Mouse (Mus musculus): ENCODE measurements around the gene Sorl1.

DNA sequence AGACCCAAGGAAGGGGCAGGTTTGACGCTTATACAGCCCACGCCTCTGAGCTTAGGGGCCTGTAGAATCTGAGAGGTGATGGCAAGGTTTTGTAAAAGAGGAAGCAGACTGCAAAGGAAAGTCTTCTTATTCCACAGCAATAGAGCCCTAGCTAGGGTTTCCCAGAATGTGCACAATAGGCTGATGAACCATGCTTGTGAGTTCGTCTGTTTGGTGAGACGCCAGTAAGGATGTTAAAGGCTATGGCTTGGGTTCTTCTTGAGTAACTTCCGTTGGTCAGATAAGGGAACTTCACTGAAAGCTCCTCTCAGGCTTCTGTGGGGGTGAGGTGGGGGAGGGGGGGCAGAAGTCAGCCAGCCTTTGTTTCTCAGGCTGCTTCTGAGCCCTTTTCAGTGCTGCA is 3.9 kb upstream of the Sorl1 start:
- TF ChIP-seq CTCF (IDR thresholded peaks at IDR 0.05; ENCODE audit: low read depth) (no peak), EP300 (optimal IDR thresholded peaks at IDR 0.05) (no peak)

All from stomach, postnatal 0 days (tissue).